Mouse (Mus musculus) MEL (cell line): ENCODE measurements around the gene Mks1.

Experiments used
- CTCF ChIP-seq, 3 experiments: IDR thresholded peaks in 2 of 3; conservative IDR thresholded peaks in 1 of 3; 2 replicates each; pipeline ENCODE4 v1.5.1; 2011 to 2012; ENCODE audit warnings: low read length in 3 of 3, low read depth in 2 of 3, mild to moderate bottlenecking in 2 of 3, improper control_type of control experiment in 1 of 3, inconsistent platforms in 1 of 3, mixed read lengths in 1 of 3, moderate library complexity in 1 of 3; ENCODE audit not compliant: control insufficient read depth in 1 of 3, insufficient read depth in 1 of 3, poor library complexity in 1 of 3, severe bottlenecking in 1 of 3
- E2F4 ChIP-seq: IDR thresholded peaks from 2 replicates; pipeline ENCODE4 v1.6.1; 2011; ENCODE audit warnings: low read depth, low read length, improper control_type of control experiment, borderline replicate concordance
- EP300 ChIP-seq, 2 experiments: IDR thresholded peaks; 2 replicates each; pipeline ENCODE4 v1.6.1; 2011; ENCODE audit warnings: improper control_type of control experiment in 2 of 2, low read length in 2 of 2, low read depth in 1 of 2, mild to moderate bottlenecking in 1 of 2
- GABPA ChIP-seq: IDR thresholded peaks from 2 replicates; pipeline ENCODE4 v1.6.1; 2012; ENCODE audit warnings: low read depth, mild to moderate bottlenecking, inconsistent platforms, low read length, improper control_type of control experiment, moderate library complexity
- GATA1 ChIP-seq: IDR thresholded peaks from 2 replicates; pipeline ENCODE4 v1.6.1; 2011; ENCODE audit warnings: low read depth, low read length, improper control_type of control experiment
- HCFC1 ChIP-seq: IDR thresholded peaks from 2 replicates; pipeline ENCODE4 v1.6.1; 2012; ENCODE audit warnings: low read depth, mild to moderate bottlenecking, inconsistent platforms, low read length, improper control_type of control experiment, moderate library complexity
- POLR2A ChIP-seq, 2 experiments: IDR thresholded peaks; 2 replicates each; pipeline ENCODE4 v1.6.1; 2011 to 2012; ENCODE audit warnings: low read length in 2 of 2, mild to moderate bottlenecking in 2 of 2, control low read depth in 1 of 2, improper control_type of control experiment in 1 of 2, low read depth in 1 of 2, moderate library complexity in 1 of 2; ENCODE audit not compliant: control insufficient read depth in 1 of 2, insufficient read depth in 1 of 2, poor library complexity in 1 of 2
- POLR2AphosphoS2 ChIP-seq: IDR thresholded peaks from 2 replicates; pipeline ENCODE4 v1.6.1; 2011; ENCODE audit warnings: low read length, improper control_type of control experiment
- ZC3H11A ChIP-seq: IDR thresholded peaks from 2 replicates; pipeline ENCODE4 v1.6.1; 2012; ENCODE audit warnings: low read depth, mild to moderate bottlenecking, inconsistent platforms, low read length, improper control_type of control experiment
- ZMIZ1 ChIP-seq: IDR thresholded peaks from 2 replicates; pipeline ENCODE4 v1.6.1; 2012; ENCODE audit warnings: low read depth, mild to moderate bottlenecking, inconsistent platforms, low read length, improper control_type of control experiment, moderate library complexity
- ZNF384 ChIP-seq: IDR thresholded peaks from 2 replicates; pipeline ENCODE4 v1.6.1; 2012; ENCODE audit warnings: low read depth, mild to moderate bottlenecking, inconsistent platforms, low read length, improper control_type of control experiment

DNA sequence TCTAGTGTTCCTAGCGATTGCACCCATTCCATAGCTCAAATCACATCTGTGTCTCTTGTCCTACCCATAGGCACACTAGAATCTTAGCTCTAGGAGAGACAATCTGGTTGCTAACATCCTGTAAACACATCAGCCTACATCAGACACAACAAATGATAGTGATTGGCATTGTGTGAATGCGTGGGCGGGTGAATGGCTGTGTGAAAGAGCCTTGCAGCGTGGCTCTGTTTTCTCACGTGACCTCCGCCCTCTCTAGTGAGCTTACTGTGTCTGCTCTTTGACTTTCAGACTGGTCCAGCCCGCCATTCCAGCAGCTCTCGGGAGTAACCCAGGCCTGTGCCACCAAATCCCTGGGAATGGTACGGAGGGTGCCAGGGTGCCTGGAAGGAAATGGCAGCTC lies 7.4 kb downstream of the Mks1 start:
- TF ChIP-seq POLR2AphosphoS2 (no peak), CTCF (IDR thresholded peaks at IDR 0.05 in 2 of 3, conservative IDR thresholded peaks at IDR 0.05 in 1 of 3; ENCODE audit: control insufficient read depth in 1 of 3, insufficient read depth in 1 of 3, low read depth in 2 of 3, low read length in 3 of 3, poor library complexity in 1 of 3, severe bottlenecking in 1 of 3) (no peak), GABPA (no peak), EP300 (IDR thresholded peaks at IDR 0.05; ENCODE audit: low read depth in 1 of 2, low read length in 2 of 2) (no peak), POLR2A (IDR thresholded peaks at IDR 0.05; ENCODE audit: control insufficient read depth in 1 of 2, insufficient read depth in 1 of 2, low read depth in 1 of 2, low read length in 2 of 2, poor library complexity in 1 of 2) (no peak), GATA1 (no peak), HCFC1 (no peak), ZNF384 (no peak), ZMIZ1 (no peak), ZC3H11A (no peak), E2F4 (no peak)
